In genomic region chr19:27312266-27313079, GRCm38 (mm10) we compare ENCODE assay signal across 14 mouse cellular contexts. TPM values are rescaled to one million over a fixed set of nuclear protein-coding genes. Genes with fewer than 3 reads are reported as not detected.
DNase-seq lines count a peak whose midpoint lies in the region; ATAC-seq lines count a peak whose summit lies in the region.
"Had no signal": no experiment of that assay in that cellular context is flagged by ENCODE, and none has a peak within 500 bp of the region (broad histone marks: within the 10 kb centered on the region; RNA-seq: fewer than 3 reads in every experiment).

No protein-coding gene starts in this region.

- no peak overlapping the region for H3K4me3 ChIP-seq in liver, embryonic 15.5 days (replicated peaks)
- H3K4me3 ChIP-seq: heart, embryonic 13.5 days; megakaryocyte, embryonic 14.5 days had no signal

- no peak overlapping the region for H3K9ac ChIP-seq in liver, embryonic 15.5 days
- H3K9ac ChIP-seq: forebrain, postnatal 0 days; heart, embryonic 13.5 days had no signal

- intact Hi-C loops in heart, postnatal 36 days (cut with DNase I) = loop anchor here (2.0 to 5.0 kb wide), 4 partner anchors 50 to 275 kb away; partner anchors contain the start of gene Vldlr

- H3K4me2 ChIP-seq in liver, embryonic 15.5 days = no peak overlapping the region
- H3K4me2 ChIP-seq: heart, embryonic 13.5 days had no signal

- no peaks in the 10 kb centered on the region for H3K9me3 ChIP-seq in liver, embryonic 15.5 days (replicated peaks)
- H3K9me3 ChIP-seq: heart, embryonic 13.5 days; megakaryocyte, embryonic 14.5 days had no signal

- no peak for DNase-seq in liver
- peak; percentile 78 to 81 for DNase-seq in adrenal gland, postnatal 36 days
- peak; percentile 50 to 63 for DNase-seq in heart, postnatal 36 days
- peak; percentile 75 for DNase-seq in skeletal muscle tissue, adult 2 months (ENCODE audit: low read depth, low spot score)
- DNase-seq in kidney, adult 9 months = no peak
- DNase-seq: cerebellum, adult 2 months; forebrain, postnatal 0 days had no signal

- no peaks in the 10 kb centered on the region for H3K4me1 ChIP-seq in liver, embryonic 15.5 days (replicated peaks)

- H3K36me3 ChIP-seq in liver, embryonic 15.5 days (replicated peaks) = no peaks in the 10 kb centered on the region
- H3K36me3 ChIP-seq: heart, embryonic 13.5 days had no signal

- H3K27me3 ChIP-seq in liver, embryonic 15.5 days = no peaks in the 10 kb centered on the region
- H3K27me3 ChIP-seq: heart, embryonic 13.5 days had no signal

- no peak overlapping the region for H3K27ac ChIP-seq in liver, embryonic 15.5 days (replicated peaks)
- H3K27ac ChIP-seq: heart, embryonic 13.5 days; kidney, postnatal 0 days had no signal

- 70% methylated on average over 11 of the region's 11 CpGs for WGBS in liver, embryonic 15.5 days (ENCODE audit: insufficient replicate concordance)

- peak; percentile 34; the same call in 1 of the 2 replicates for ATAC-seq in liver, embryonic 15.5 days (ENCODE audit: insufficient read depth)
- no peak for ATAC-seq in activated CD4-positive, CD25-positive, alpha-beta regulatory T cell, adult 4 months
- ATAC-seq: forebrain, postnatal 0 days; hindbrain, embryonic 16.5 days; Patski had no signal

RNA-seq across cellular contexts. Expression of gene Kcnv2, which starts 9.9 kb away (rescaled TPM):
- polyA plus RNA-seq in liver, embryonic 15.5 days (2015; fragmentation: Nextera tagmentation; extraction: Ambion mirVana) = not detected in 2 replicates
- total RNA-seq in adrenal gland, postnatal 36 days (2021) = under 1 TPM in 1 of 2 experiments, not detected in 1; 0.10 TPM
- 1 to 10 TPM; 3.3 to 4.6 TPM for total RNA-seq in heart, postnatal 36 days (2021)
- under 1 TPM in 1 of 2 experiments, not detected in 1; 0.08 TPM for polyA plus RNA-seq in activated CD4-positive, CD25-positive, alpha-beta regulatory T cell, adult 4 months (2017; shearing (Covaris generic))
- polyA plus RNA-seq: forebrain, postnatal 0 days; Patski had no signal

Comparison
In these comparisons a context has a peak if more than half of its experiments do, and no peak if none do; other contexts are left out.
1. DNase-seq: peak in adrenal gland, postnatal 36 days (2 of 2), heart, postnatal 36 days (2 of 2) and skeletal muscle tissue, adult 2 months (single experiment); none in liver (single experiment) and kidney, adult 9 months (single experiment).